Mouse (Mus musculus) CH12.LX (cell line): Measurements from ENCODE around the gene Kif26a. TPM values are rescaled to one million over a fixed set of nuclear protein-coding genes. Genes with fewer than 3 reads are reported as not detected.

Experiments used
- DNase-seq: peaks from one replicate; pipeline ENCODE4 v3.0.0-alpha.2; 2013; ENCODE audit errors: extremely low read depth
- H3K27ac ChIP-seq: 2 replicates; pipeline ENCODE4 v1.5.1; 2012; ENCODE audit warnings: low read depth, mild to moderate bottlenecking, control low read depth, moderate library complexity; ENCODE audit not compliant: insufficient read depth
- H3K27me3 ChIP-seq: replicated peaks from 2 replicates; pipeline ENCODE3; 2012; ENCODE audit warnings: inconsistent platforms
- H3K36me3 ChIP-seq, 2 experiments: replicated peaks in 1 of 2; 2 replicates each; pipeline versions ENCODE3 to v1.6.1; 2012; ENCODE audit warnings: inconsistent platforms in 1 of 2, low read length in 1 of 2, mild to moderate bottlenecking in 1 of 2, mixed read lengths in 1 of 2, moderate library complexity in 1 of 2; ENCODE audit not compliant: control insufficient read depth in 1 of 2, insufficient read depth in 1 of 2
- H3K4me1 ChIP-seq, 2 experiments: 2 replicates each; pipeline ENCODE4 v1.6.1; 2012; ENCODE audit warnings: inconsistent platforms in 1 of 2, moderate library complexity in 1 of 2; ENCODE audit not compliant: insufficient read depth in 2 of 2, control insufficient read depth in 1 of 2
- H3K4me2 ChIP-seq: 2 replicates; pipeline ENCODE4 v1.6.1; 2012; ENCODE audit warnings: low read depth, mild to moderate bottlenecking, control low read depth; ENCODE audit not compliant: poor library complexity, insufficient read depth, severe bottlenecking
- H3K4me3 ChIP-seq, 3 experiments: fragments of 150-350 bp in 1 of 3; sonication (generic) in 1 of 3; replicated peaks in 1 of 3; 2 replicates each; pipeline versions ENCODE3 to v1.5.1; 2011 to 2012; ENCODE audit warnings: low read depth in 2 of 3, low read length in 2 of 3, mild to moderate bottlenecking in 2 of 3, moderate library complexity in 2 of 3, control low read depth in 1 of 3, improper control_type of control experiment in 1 of 3, inconsistent platforms in 1 of 3, mixed read lengths in 1 of 3; ENCODE audit not compliant: poor library complexity in 1 of 3
- H3K79me2 ChIP-seq: replicated peaks from 2 replicates; pipeline ENCODE4 v1.6.1; 2012; ENCODE audit warnings: mild to moderate bottlenecking, moderate library complexity; ENCODE audit not compliant: control insufficient read depth, poor library complexity, insufficient read depth, severe bottlenecking; ENCODE audit errors: extremely low read depth
- H3K9ac ChIP-seq: 2 replicates; pipeline ENCODE4 v1.6.1; 2012; ENCODE audit warnings: low read depth, mild to moderate bottlenecking, control low read depth, moderate library complexity; ENCODE audit not compliant: insufficient read depth
- H3K9me3 ChIP-seq: replicated peaks from 2 replicates; pipeline ENCODE3; 2012; ENCODE audit warnings: low read length, inconsistent platforms, mixed read lengths
- KAT2A ChIP-seq: IDR thresholded peaks from 2 replicates; pipeline ENCODE4 v1.6.1; 2012; ENCODE audit warnings: low read length, improper control_type of control experiment, inconsistent platforms; ENCODE audit not compliant: insufficient replicate concordance
- MAX ChIP-seq: IDR thresholded peaks from 2 replicates; pipeline ENCODE4 v1.6.1; 2011; ENCODE audit warnings: low read length, improper control_type of control experiment
- MXI1 ChIP-seq: IDR thresholded peaks from 2 replicates; pipeline ENCODE4 v1.6.1; 2011; ENCODE audit warnings: mild to moderate bottlenecking, low read depth, low read length, improper control_type of control experiment
- NRF1 ChIP-seq: IDR thresholded peaks from 2 replicates; pipeline ENCODE4 v1.6.1; 2014; ENCODE audit warnings: low read depth, mild to moderate bottlenecking, inconsistent platforms, low read length, improper control_type of control experiment, moderate library complexity
- POLR2AphosphoS2 ChIP-seq: IDR thresholded peaks from 2 replicates; pipeline ENCODE4 v1.6.1; 2011; ENCODE audit warnings: low read depth, low read length, improper control_type of control experiment
- RCOR1 ChIP-seq: conservative IDR thresholded peaks from 2 replicates; pipeline ENCODE4 v1.6.1; 2012; ENCODE audit warnings: low read depth, mild to moderate bottlenecking, inconsistent platforms, low read length, improper control_type of control experiment
- USF1 ChIP-seq: IDR thresholded peaks from 2 replicates; pipeline ENCODE4 v1.6.1; 2014; ENCODE audit warnings: low read depth, mild to moderate bottlenecking, inconsistent platforms, low read length, improper control_type of control experiment
- ZKSCAN1 ChIP-seq: IDR thresholded peaks from 2 replicates; pipeline ENCODE4 v1.6.1; 2012; ENCODE audit warnings: low read depth, inconsistent platforms, low read length, improper control_type of control experiment, borderline replicate concordance
- dilution Hi-C: fragments of 300-500 bp; cut with MboI; formaldehyde crosslinking; loops from 2 replicates; pipeline ENCODE4 v1.14.3; 2020; ENCODE audit warnings: low sequenced_read_pairs; ENCODE audit not compliant: extremely low pct_unique_long_range_greater_than_20kb, extremely low pct_ligation_motif_present
- in situ Hi-C: fragments of 300-500 bp; cut with MboI; formaldehyde crosslinking; loops from 3 replicates; pipeline ENCODE4 v1.14.3; 2019; ENCODE audit warnings: low sequenced_read_pairs, low pct_ligation_motif_present, low pct_unique_long_range_greater_than_20kb, mixed read lengths
- polyA plus RNA-seq: library from polyadenylated mRNA; unstranded; fragments of >175 nt; gene quantifications from 2 replicates; pipeline ENCODE4 v1.2.1, GENCODE M21; 2012; ENCODE audit warnings: low read depth; ENCODE audit not compliant: insufficient read length
- total RNA-seq, 2 experiments: library from RNA; depleted of rRNA; stranded (reverse); fragments of 300-350 nt in 1 of 2; fragments of >200 nt in 1 of 2; gene quantifications; 2 replicates each; pipeline ENCODE4 v1.2.3; 2012 to 2014

The Kif26a gene
- total and polyA plus RNA-seq, 3 experiments = not detected

- Histone ChIP-seq H3K4me2 (no peak overlapping the region), H3K27me3 (peaks cover 74% of the 10 kb centered on the region), H3K27ac (no peak overlapping the region), H3K36me3 (no peaks in the 10 kb centered on the region), H3K4me1 (no peaks in the 10 kb centered on the region), H3K79me2 (no peaks in the 10 kb centered on the region)
- dilution Hi-C loops = no loop called here
- no peak for DNase-seq
- TF ChIP-seq POLR2AphosphoS2 = no peak
- no peak for TF ChIP-seq ZKSCAN1
- no peak for TF ChIP-seq USF1
- no peak for TF ChIP-seq MAX
- TF ChIP-seq RCOR1 = no peak
- TF ChIP-seq, all 38 proteins: peak for 0
- Histone ChIP-seq H3K9ac (no peak overlapping the region), H3K9me3 (peaks cover 14% of the 10 kb centered on the region), H3K4me3 (no peak overlapping the region)
- in situ Hi-C loops = no loop called here
Observed at GRCm38 (mm10) chr12:112150011-112150410, 4.0 kb downstream of the Kif26a start.

DNA sequence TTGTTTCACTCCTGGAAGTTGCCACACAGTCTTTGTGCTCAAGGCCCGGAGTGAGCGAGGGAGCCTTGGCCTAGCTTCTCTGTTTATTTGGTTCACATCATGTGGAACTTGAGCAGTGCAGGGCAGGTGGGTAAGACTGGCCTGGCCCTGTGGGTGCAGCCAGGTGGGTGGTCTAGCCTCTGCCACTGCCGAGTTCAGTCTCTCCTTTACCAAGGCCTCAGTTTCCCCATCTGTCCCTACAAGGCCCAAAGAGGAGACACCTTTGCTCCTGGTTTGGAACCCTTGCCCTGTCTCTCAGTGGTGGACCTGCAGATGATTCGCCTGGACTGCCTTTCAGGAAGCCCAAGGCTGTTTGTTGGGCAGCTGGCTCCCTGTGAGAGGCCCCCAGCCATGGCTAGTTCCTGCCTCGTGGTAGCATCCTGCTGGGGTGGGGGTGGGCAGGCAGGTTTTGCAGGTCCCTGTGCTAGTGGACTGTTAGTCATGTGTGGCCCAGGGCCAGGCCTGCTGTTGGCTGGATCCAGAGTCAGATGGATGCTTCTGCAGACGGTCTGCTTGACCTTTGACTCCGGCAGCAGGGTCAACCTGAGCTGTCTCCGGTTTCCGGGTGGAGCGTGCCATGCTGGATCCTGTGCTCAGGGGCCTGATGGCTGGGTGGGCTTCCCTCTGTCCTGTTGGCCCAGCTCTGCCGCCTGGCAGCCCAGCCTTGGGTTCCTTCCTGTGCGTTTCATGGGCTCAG, 5.4 kb downstream of the Kif26a start:
- no peak overlapping the region for H3K4me3 ChIP-seq
- no peak for DNase-seq

GRCm38 (mm10) chr12:112151980-112152362, 6.0 kb downstream of the Kif26a start:
- H3K36me3 ChIP-seq = no peaks in the 10 kb centered on the region
- H3K27me3 ChIP-seq = peaks cover 91% of the 10 kb centered on the region
- H3K9me3 ChIP-seq = no peaks in the 10 kb centered on the region
- no peak for TF ChIP-seq NRF1
- no peak for TF ChIP-seq KAT2A
- TF ChIP-seq ZKSCAN1 = no peak
- no peak for TF ChIP-seq USF1
- H3K27ac ChIP-seq = no peak overlapping the region
- no peak for DNase-seq
- in situ Hi-C loops = no loop called here
- no peak overlapping the region for H3K4me2 ChIP-seq
- dilution Hi-C loops = no loop called here
- H3K4me3 ChIP-seq = no peak overlapping the region
- no peak overlapping the region for H3K9ac ChIP-seq
- no peaks in the 10 kb centered on the region for H3K79me2 ChIP-seq
- no peaks in the 10 kb centered on the region for H3K4me1 ChIP-seq

More for the DNA sequence above, 5.4 kb downstream of the Kif26a start:
- in situ Hi-C loops (no loop called here), dilution Hi-C loops (no loop called here)
- H3K9ac ChIP-seq = no peak overlapping the region
- peaks cover under 1% of the 10 kb centered on the region for H3K9me3 ChIP-seq
- no peak overlapping the region for H3K4me2 ChIP-seq
- no peak overlapping the region for H3K27ac ChIP-seq
- H3K4me1 ChIP-seq = no peaks in the 10 kb centered on the region
- TF ChIP-seq MXI1 = no peak
- no peak for TF ChIP-seq KAT2A
- no peaks in the 10 kb centered on the region for H3K79me2 ChIP-seq
- peaks cover 88% of the 10 kb centered on the region for H3K27me3 ChIP-seq
- H3K36me3 ChIP-seq = no peaks in the 10 kb centered on the region
